Mouse (Mus musculus): ENCODE results near the gene Rrad.

The Rrad gene

DNA sequence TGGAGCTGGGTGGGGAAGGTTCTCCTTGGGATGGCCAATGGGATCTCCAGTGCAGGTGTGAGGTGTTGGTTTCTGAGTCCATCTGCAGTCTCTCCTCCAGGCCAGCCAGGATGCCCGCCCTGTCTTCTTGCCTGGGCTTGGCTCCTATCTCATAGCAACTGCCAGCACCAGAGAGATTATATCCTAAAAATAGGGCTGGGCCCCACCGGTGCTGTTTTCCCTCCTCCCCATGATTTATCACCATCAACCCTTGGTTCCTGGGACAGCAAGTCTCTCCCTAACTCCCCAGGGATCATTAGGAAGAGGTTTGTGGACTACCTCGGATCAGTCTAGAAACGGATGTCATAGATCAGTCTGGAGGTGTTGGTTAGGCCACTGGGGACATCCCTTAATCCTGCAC lies 18.0 kb downstream of the Rrad start:
- no peak for DNase-seq (ENCODE audit: low spot score in 2 of 2)

DNA sequence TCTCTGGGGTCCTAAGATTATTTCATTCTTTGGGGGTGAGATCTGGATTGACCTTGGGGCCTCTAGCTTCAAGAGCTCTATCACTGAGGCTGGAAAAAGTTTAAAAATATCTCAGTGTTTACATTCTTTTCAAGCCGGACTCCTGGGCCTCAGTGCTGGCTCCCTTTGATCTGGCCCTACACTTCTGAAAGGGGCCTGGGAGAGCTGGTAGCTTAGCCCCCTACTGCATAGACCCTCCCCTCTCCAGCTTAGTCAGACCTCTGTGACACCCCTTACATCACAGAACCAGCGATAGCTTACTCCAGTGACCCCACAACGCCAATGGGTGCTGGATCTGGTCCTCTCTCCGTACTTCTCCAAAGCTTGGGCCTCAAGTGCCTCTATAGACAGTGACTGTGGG lies 19.5 kb downstream of the Rrad start:
- DNase-seq (ENCODE audit: low spot score in 2 of 2), result no peak

GRCm38 (mm10) chr8:104610185-104610766 lies 20.9 kb downstream of the Rrad start:
- DNase-seq (ENCODE audit: low spot score in 2 of 2), result no peak

DNA sequence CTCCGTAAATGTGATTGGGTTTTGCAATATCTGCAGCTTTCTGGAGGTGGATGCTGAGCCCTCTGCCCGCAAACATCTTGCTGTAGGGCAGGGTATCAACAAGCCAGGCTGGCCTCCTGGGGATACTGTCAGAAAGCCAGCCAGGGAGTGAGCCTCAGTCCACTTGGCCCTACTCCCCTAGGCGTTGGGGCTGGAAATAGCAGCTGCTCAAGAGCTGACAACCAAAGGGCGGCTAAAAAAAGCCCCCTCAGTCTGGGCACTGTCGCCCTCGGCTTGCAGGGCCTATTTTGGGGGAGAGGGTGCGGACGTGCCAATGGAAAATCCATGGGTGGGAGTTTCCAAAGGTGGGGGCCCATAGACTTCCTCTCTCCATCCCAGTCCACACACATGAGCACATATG lies 21.9 kb downstream of the Rrad start:
- no peak for DNase-seq (ENCODE audit: low spot score in 2 of 2)

DNA sequence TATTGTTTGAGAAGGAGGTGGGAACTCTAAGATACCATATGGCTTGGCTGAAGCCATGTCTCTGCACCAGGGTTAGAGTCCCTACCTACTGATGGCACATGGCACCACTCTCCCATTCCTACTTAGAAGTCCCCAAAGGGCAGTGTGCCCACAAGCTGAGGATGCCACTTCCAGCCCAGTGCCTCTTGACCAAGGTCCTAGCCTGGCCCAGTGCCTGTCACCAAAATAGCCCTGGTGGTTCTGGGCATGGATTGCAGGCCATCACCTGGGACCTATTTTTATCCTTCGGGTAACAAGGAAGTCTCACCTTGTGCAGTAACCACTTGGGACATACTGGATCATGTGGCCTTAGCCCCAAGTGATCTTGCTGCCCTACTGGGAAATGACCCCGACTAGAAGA lies 23.2 kb downstream of the Rrad start:
- DNase-seq (ENCODE audit: low spot score in 2 of 2), result no peak

DNA sequence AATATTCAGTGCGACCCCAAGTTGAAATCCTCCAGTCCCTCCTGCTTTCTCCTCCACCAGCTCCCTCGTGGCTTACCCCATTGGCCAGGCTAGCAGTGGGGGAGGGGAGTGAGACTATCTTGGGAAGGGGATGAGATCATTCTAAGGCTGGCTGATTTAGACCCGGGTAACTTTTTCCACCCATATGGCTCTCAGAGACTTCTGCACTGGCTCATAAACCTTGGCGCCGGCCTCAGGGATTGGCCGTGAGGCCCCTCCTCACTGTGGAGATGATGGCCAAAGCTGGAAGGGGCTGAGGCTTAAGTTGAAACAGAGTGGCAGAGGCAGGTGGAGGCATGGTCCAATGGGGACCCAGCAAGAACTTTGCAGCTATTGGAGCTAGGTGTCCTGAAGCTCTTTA lies 24.8 kb downstream of the Rrad start:
- DNase-seq (ENCODE audit: low spot score in 2 of 2), result no peak

DNA sequence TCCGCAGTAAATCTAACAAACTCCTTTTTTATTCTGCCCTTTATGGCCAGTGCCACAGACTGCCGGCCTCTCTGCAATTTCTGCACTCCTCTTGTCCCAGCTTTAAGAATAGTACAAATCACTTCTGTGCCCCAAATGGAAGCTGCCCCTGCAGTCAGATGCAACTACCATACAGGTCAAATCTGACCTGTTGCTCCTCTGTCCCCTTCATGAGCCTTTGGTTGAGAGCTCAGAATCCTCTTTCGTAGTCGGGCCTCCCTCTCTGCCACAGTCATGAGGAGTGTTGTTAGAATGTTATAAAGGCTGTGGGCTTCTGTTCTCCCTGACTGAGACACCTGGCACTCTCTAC lies 27.9 kb downstream of the Rrad start:
- DNase-seq (ENCODE audit: low spot score in 2 of 2), result no peak

DNA sequence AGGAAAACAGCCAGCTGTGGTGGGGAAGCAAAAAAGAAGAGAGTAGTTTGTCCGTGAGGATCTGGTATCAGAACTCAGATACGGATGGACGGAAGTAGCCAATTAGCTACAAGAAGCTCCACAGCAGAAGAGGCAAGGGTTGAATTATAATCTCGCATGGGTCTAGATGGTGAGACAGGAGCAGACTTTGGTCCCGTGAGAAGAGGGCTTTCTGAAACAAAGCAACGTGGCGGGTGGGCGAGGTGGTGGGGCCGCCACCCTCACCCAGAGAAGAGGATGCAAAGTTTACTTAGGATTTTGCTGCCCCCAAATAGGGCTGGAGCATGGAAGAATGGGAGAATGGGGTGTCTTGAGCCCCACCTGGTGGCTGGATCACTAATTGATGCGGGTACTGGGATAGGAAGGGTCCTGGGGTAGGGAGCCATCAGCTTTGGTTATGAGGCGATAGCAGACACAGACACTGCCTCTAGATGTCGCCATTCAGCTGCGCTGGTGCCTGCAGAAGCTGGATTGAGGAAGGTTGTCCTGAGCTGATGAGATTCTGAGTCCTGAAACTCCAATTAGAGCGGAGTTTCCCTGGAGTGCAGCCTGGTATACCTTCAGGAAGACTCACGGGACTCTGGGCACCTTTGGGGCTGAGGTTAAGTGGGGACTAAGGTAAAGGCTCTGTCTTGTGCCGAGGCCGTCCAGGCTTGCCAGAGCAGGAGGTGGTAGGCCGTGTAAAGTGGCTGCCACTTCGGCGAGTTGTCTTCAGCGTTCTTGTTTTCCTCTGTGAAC lies 28.5 kb downstream of the Rrad start:
- DNase-seq (ENCODE audit: low spot score in 2 of 2), result peak; percentile 69 to 79

GRCm38 (mm10) chr8:104601941-104602371 lies 29.2 kb downstream of the Rrad start:
- no peak for DNase-seq (ENCODE audit: low spot score in 2 of 2)

- no peak for DNase-seq (ENCODE audit: low spot score in 2 of 2)
Measured at GRCm38 (mm10) chr8:104601386-104601785, 29.7 kb downstream of the Rrad start.

DNA sequence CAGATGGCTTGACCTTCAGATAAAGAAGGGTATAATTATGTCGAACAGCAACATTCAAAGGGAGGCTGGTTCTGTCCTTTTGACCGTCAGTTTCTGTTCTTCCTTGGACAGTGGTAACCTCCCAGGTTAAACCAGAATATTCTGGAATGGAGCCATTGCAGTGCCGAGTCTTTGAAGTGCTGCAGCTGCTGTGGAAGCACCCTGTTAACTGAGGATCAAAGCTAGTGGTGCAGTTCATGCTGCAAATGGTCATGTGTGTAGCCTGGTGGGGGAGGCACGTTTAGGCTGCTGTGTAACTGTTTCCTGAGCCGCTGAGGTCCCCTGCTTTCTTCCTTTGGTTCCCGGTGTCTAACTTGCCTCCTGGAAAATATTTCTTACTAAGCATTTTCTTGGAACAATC lies 32.6 kb downstream of the Rrad start:
- no peak for DNase-seq (ENCODE audit: low spot score in 2 of 2)

DNA sequence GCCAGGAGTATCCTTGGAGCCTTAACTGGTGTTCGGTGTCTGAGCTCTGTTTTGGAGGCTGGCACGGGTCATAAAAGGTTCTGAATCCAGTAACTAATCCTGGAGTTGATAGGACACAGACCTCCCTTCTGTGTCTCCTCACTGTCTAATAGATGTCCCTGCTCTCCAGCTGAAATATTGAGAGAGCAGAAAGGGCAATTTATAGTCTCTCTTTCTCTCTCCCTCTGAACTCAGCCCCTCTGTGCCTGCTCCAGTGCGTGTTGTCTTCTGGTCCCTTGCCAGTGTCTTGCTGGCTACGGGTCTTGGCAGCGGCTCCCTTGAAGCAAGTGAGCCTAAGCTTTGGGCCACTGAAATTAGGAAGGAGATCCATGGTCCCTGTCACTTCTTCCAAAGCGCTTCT lies 33.5 kb downstream of the Rrad start:
- DNase-seq (ENCODE audit: low spot score in 2 of 2), result no peak

DNA sequence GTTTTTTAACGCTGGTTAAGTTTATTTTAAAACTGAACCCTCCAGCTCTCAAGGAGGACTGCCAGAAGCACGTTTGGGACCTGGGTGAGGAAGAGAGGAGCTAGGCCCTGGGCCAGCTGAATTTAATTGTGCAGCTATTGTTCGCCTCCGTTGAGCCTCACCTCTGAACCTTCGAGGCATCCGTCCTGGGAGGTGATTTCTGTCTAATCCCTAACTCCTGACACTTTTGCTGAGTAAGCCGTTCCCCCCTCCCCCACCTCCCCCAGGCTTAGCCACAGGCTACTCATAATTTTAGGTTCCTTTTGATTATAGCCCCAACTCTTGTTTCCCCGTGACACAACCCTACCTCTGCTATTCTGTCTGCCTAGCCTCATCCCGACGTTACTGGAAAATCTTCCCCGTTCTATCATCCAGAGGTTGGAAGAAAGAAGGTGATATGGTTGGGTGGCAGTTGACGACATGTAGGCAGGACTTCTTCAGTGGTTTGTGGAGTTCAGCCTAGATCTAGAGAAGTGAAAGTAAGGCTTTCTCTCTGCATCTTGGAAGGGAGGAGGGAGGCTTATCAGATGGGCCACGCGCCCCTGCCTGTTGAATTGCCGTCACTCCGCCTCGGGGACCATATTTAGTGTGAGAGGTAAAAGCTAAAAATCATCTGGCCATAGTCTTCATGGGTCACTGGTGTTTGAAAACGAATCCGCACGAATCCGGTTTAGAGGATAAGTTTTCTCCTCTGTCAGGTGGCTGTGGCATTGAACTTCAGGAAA lies 35.2 kb downstream of the Rrad start:
- no peak for DNase-seq (ENCODE audit: low spot score in 2 of 2)

DNA sequence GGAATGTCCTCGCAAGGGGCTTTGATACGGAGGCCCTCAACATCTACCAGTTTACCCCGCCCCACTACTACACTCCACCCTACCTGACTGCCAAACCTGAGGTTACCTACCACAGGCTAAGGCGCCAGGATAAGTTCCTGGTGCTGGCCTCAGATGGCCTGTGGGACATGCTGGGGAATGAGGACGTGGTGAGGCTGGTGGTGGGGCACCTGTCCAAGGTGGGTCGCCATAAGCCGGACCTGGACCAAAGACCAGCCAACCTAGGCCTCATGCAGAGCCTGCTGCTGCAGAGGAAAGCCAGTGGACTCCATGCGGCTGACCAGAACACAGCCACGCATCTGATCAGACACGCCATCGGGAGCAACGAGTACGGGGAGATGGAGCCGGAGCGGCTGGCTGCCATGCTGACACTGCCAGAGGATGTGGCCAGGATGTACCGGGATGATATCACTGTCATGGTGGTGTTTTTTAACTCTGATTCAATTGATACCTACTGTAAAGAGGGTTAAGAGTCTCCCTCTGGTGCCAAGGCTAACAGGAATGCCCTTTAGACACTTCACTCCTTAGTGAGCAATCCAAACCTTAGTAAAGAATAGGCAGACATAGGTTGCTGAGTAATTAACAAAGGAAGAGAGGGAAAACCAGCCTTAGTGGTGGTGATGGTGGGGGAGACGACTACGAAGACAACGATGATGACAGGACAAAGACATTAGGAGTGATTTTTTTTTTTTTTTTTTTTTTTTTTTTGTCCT lies 36.3 kb downstream of the Rrad start:
- no peak for DNase-seq (ENCODE audit: low spot score in 2 of 2)

- DNase-seq (ENCODE audit: low spot score in 2 of 2), result no peak
Measured at GRCm38 (mm10) chr8:104593536-104594325, 37.4 kb downstream of the Rrad start.

DNA sequence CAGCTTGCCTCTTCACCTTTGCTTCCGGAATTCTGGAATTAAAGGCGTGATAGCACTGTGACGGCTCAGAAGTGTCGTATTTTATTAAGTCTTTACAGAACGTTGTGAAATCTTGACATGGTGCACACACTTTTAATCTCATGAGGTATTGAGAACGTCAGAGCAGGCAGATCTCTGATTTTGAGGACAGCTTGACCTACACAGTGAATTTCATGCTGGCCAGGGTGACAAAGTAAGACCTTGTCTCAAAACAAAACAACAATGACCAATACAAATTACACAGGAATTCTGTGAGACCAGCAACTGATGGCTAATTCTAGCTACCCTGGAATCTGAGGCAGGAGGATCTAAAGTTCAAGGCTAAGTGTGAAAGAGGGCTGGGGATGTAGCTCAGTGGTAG lies 38.6 kb downstream of the Rrad start:
- DNase-seq (ENCODE audit: low spot score in 2 of 2), result no peak

DNA sequence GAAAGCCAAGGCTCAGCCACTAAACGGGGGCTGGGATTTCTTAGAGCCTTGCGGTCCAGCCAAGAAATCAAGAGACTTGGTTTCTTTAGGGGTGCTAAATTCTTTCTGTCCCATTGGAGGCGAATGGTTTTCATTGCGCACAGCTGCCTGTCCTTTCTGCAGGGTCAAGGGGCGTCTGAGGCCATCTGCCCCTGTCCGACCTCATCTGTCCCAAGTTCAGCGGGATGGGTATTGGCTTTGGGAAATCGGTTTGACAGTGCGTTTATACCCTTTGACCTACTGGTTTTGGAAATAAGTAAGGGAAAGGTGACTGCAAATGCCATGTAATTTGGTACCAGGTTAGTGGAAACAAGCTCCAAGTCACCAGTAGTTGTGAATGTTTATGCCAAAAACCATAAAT lies 39.3 kb downstream of the Rrad start:
- DNase-seq (ENCODE audit: low spot score in 2 of 2), result no peak

DNA sequence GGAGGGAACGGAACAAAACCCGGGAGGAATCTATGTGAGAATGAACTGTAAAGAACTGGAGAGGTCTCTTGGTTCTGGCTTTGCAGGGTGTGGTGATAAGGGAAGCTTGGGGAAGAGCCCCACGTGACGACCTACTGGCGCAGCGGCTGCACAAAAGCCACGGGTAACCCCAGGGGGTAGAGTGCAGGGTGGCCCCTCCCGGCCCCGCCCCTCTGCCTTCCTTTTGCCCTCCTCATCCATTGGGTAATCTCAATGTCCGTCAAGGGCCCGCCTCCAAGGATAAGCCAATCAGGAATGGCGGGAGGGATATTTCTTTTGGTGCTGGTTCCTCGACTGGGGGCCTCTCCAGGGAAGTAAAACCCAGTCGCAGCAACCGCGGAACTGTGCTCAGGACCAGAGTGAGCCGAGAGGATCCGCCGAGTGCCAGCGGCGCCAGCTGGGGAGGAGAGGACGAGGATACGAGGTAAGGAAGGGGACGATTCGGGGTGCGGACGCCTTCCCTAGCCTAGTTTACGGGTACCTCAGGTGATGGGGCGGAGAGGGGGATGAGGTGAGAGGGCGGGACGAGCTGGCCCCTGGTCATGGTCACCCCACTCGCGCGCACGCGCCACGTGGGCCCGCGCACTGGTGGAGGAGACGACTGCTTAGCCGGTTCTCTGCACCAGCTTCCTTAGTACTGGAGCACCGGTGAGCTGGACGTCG lies 39.8 kb downstream of the Rrad start, which contains the start of gene Pdp2:
Pdp2 (plus strand) TSS at position 319 of the 702 bp plus-strand sequence.
- peak; percentile 89 to 92 for DNase-seq (ENCODE audit: low spot score in 2 of 2)

- DNase-seq (ENCODE audit: low spot score in 2 of 2), result no peak
Measured at GRCm38 (mm10) chr8:104590284-104590683, 40.8 kb downstream of the Rrad start.

DNA sequence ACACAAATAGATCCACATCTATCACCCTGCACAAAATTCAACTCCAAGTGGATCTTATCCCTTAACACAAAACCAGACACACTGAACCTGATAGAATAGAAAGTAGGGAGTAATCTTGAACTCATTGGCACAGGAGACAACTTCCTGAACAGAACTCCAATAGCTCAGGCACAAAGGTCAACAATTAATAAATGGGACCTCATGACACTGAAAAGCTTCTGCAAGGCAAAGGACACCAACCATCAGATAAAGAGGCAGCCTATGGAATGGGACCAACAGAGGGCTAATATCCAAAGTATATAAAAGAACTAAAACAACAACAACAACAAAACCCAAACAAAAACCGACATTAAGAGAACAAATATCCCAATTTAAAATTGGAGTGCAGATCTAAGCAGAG lies 46.6 kb downstream of the Rrad start:
- DNase-seq (ENCODE audit: low spot score in 2 of 2), result no peak
